Mouse (Mus musculus) heart, postnatal 4 days (tissue): ENCODE data around the gene Kbtbd3. TPM values are rescaled to one million over a fixed set of nuclear protein-coding genes. Genes with fewer than 3 reads are reported as not detected.

Source experiments
- microRNA-seq, 2 experiments: library from miRNA; unstranded; fragments of <30 nt; microRNA quantifications; one replicate each; pipeline ENCODE4 v1.2.0; 2021 to 2022
- total RNA-seq, 2 experiments: library from RNA; stranded (reverse); gene quantifications; 2 replicates each; pipeline ENCODE4 v1.2.3; 2021

The Kbtbd3 gene
- total RNA-seq, 2 experiments from 2014 or later: 6.5 to 6.8 TPM

Small RNA genes lying within 50 kb of the gene (microRNA-seq; reads per million reads assigned to microRNA genes)
- gene Gm22195: 0 reads per million in 2 experiments
- 0 reads per million in 2 experiments for gene Gm23992

Other genes with a start within 250 kb of the Kbtbd3 start
- 10 to 100 TPM; 18.2 to 18.3 TPM for gene Aasdhppt, start 362 bp upstream of the Kbtbd3 start, total RNA-seq
- 10 to 100 TPM; 39.1 to 40.7 TPM for gene Msantd4, start 66.7 kb downstream of the Kbtbd3 start, total RNA-seq